Mouse (Mus musculus) forebrain, embryonic 11.5 days (tissue): ENCODE data around the gene Smyd2. TPM values are rescaled to one million over a fixed set of nuclear protein-coding genes. Genes with fewer than 3 reads are reported as not detected.

Source experiments
- ATAC-seq: fragments of 200-750 bp; cut with Nextera tagmentation; replicated peaks from 2 replicates; pipeline ENCODE4 v1.8.0; 2017; ENCODE audit warnings: moderate TSS enrichment; ENCODE audit not compliant: low FRiP score
- DNase-seq: peaks from one replicate; pipeline ENCODE4 v3.0.0-alpha.2; 2017; ENCODE audit warnings: low spot score
- H3K27ac ChIP-seq: fragments of 300-500 bp; sonication (generic); 2 replicates; pipeline ENCODE4 v1.5.1; 2014; ENCODE audit warnings: low read depth, low read length
- H3K27me3 ChIP-seq: fragments of 300-500 bp; sonication (generic); 2 replicates; pipeline ENCODE4 v1.6.1; 2014; ENCODE audit warnings: mild to moderate bottlenecking, low read length, mixed read lengths; ENCODE audit not compliant: control insufficient read depth, insufficient read depth
- H3K36me3 ChIP-seq: fragments of 300-500 bp; sonication (generic); 2 replicates; pipeline ENCODE4 v1.6.1; 2014; ENCODE audit warnings: mild to moderate bottlenecking, low read length, moderate library complexity, mixed read lengths; ENCODE audit not compliant: control insufficient read depth, insufficient read depth
- H3K4me1 ChIP-seq: fragments of 300-500 bp; sonication (generic); replicated peaks from 2 replicates; pipeline ENCODE4 v1.6.1; 2014; ENCODE audit warnings: low read length, mixed read lengths; ENCODE audit not compliant: control insufficient read depth, insufficient read depth
- H3K4me2 ChIP-seq: fragments of 300-500 bp; sonication (generic); 2 replicates; pipeline ENCODE4 v1.6.1; 2014; ENCODE audit warnings: low read depth, mild to moderate bottlenecking, low read length, moderate library complexity, mixed read lengths; ENCODE audit not compliant: severe bottlenecking
- H3K4me3 ChIP-seq: fragments of 300-500 bp; sonication (generic); 2 replicates; pipeline ENCODE4 v1.5.1; 2014; ENCODE audit warnings: low read depth, low read length
- H3K9ac ChIP-seq: fragments of 300-500 bp; sonication (generic); 2 replicates; pipeline ENCODE4 v1.6.1; 2014; ENCODE audit warnings: low read length
- H3K9me3 ChIP-seq: fragments of 300-500 bp; sonication (generic); 2 replicates; pipeline ENCODE4 v1.6.1; 2016; ENCODE audit warnings: low read length, mixed read lengths; ENCODE audit not compliant: control insufficient read depth
- WGBS: fragments of 180-500 bp; shearing (Covaris S2); extraction: QIAGEN DNeasy Blood & Tissue Kit; methylation state at CpG from one replicate; pipeline ENCODE4 v1.1.7; 2014; 5-methylcytosine and 5-hydroxymethylcytosine counted together
- polyA plus RNA-seq: library from polyadenylated mRNA; unstranded; fragments of >200 nt; fragmentation: Nextera tagmentation; extraction: Ambion mirVana; gene quantifications from 2 replicates; pipeline ENCODE4 v1.2.1, GENCODE M21; 2014

Gene Smyd2
- polyA plus RNA-seq, 1 experiment from 2014 or later: 43.1 TPM

- DNase-seq: no peak
- H3K9ac ChIP-seq: no peak overlapping the region
- no peaks in the 10 kb centered on the region for H3K36me3 ChIP-seq
- H3K4me1 ChIP-seq: peaks cover 9% of the 10 kb centered on the region; the same call in 1 of the 2 replicates
- no peaks in the 10 kb centered on the region for H3K27me3 ChIP-seq
- H3K4me2 ChIP-seq: no peak overlapping the region
- no peak overlapping the region for H3K4me3 ChIP-seq
- H3K9me3 ChIP-seq: no peaks in the 10 kb centered on the region
- no peak for ATAC-seq
- 82% methylated on average over 6 of the region's 6 CpGs for WGBS
- no peak overlapping the region for H3K27ac ChIP-seq
Observed at GRCm38 (mm10) chr1:189885975-189886374, 36.2 kb downstream of the Smyd2 start.

GRCm38 (mm10) chr1:189884951-189885350 lies 37.2 kb downstream of the Smyd2 start:
- H3K4me1 ChIP-seq: peaks cover 9% of the 10 kb centered on the region; the same call in 1 of the 2 replicates
- H3K36me3 ChIP-seq: no peaks in the 10 kb centered on the region
- no peaks in the 10 kb centered on the region for H3K9me3 ChIP-seq
- H3K27ac ChIP-seq: no peak overlapping the region
- H3K4me2 ChIP-seq: no peak overlapping the region
- DNase-seq: no peak
- no peak for ATAC-seq
- no peak overlapping the region for H3K4me3 ChIP-seq
- H3K27me3 ChIP-seq: no peaks in the 10 kb centered on the region
- 67% methylated on average over 13 of the region's 13 CpGs for WGBS
- H3K9ac ChIP-seq: peak overlapping the region; percentile 12; the same call in 1 of the 2 replicates

DNA sequence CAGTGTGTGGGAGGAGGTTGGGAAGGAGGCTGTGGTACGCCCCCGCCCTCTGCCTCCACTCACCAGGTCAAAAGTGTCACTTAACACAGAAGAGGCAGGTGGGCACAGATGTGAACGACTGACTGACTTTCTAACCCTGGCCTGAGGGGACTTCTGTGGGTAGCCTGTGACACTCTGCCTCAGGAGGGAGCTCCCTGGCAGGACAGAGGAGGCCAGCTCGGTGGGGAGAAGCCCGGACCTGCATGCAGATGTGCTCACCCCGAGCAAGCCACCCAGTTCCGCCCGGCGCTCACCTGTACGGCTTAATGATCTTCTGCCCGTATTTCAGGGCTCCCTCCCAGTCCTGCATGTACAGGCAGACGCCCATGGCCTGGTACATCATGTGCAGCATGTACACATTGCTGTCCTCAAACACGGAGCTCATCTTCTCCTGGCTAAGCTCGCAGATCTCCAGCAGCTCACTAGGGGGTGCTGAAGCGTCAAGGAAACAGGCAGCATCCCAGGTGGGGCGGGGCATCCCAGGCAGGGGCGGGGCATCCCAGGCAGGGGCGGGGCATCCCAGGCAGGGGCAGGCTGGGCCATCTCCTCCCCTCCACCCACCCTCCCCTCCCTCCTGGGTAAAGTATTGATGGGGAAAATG lies 38.5 kb downstream of the Smyd2 start:
- ATAC-seq: peak; percentile 22; the same call in 1 of the 2 replicates
- Histone ChIP-seq H3K27me3 (no peaks in the 10 kb centered on the region), H3K9ac (no peak overlapping the region), H3K4me1 (peaks cover 6% of the 10 kb centered on the region; the same call in 1 of the 2 replicates), H3K27ac (no peak overlapping the region), H3K9me3 (no peaks in the 10 kb centered on the region), H3K4me2 (no peak overlapping the region), H3K4me3 (no peak overlapping the region), H3K36me3 (no peaks in the 10 kb centered on the region)
- peak; percentile 81 for DNase-seq
- WGBS: 35% methylated on average over 18 of the region's 18 CpGs

DNA sequence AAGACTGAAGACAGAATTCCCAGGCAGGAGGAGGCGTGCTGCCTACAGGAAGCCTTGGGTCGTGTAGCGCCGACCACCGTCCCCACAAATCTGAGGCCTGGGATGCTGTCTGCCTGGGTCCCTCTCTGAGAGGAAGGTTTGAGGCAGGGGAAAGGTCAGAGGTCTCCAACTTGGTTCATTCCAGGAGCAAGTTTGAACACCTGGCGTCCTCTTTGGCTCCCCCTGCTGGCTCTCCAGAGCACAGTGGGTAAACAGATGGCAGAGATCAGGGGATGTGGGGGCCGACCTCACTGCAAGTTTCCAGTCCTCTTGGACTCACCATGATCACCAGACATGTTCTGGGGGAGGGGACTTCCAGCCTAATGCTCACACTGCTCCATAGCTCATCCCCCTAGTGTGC lies 39.3 kb downstream of the Smyd2 start:
- no peak for ATAC-seq
- WGBS: 59% methylated on average over 7 of the region's 7 CpGs
- no peak overlapping the region for H3K9ac ChIP-seq

DNA sequence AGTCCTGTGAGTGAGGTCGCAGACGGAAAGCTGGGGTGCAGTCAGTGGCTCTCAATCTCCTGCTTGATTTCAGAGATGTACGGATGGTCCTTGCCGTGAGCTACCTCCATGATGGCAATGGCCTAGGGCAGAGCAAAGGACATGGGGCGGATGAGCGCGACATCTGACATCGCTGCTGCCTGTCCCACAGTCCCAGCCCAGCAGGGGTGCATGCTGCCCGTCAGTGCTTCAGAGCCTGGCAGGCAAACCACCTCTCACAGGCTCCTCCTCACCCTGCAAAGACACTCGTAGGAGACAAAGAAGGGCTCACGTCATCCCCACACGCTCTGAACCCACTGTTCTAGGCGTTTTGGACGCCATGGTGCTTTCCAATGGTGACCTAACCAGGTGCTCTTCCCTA lies 41.4 kb downstream of the Smyd2 start:
- H3K4me1 ChIP-seq: peaks cover 6% of the 10 kb centered on the region; the same call in 1 of the 2 replicates
- no peak overlapping the region for H3K4me3 ChIP-seq
- no peak overlapping the region for H3K27ac ChIP-seq
- no peak overlapping the region for H3K9ac ChIP-seq
- WGBS: 77% methylated on average over 14 of the region's 14 CpGs
- no peaks in the 10 kb centered on the region for H3K9me3 ChIP-seq
- H3K27me3 ChIP-seq: no peaks in the 10 kb centered on the region
- no peaks in the 10 kb centered on the region for H3K36me3 ChIP-seq
- ATAC-seq: no peak
- no peak for DNase-seq
- H3K4me2 ChIP-seq: no peak overlapping the region

More for the DNA sequence above, 39.3 kb downstream of the Smyd2 start:
- DNase-seq: peak; percentile 75
- Histone ChIP-seq H3K4me3 (no peak overlapping the region), H3K36me3 (no peaks in the 10 kb centered on the region), H3K9me3 (no peaks in the 10 kb centered on the region), H3K4me1 (peaks cover 6% of the 10 kb centered on the region; the same call in 1 of the 2 replicates), H3K27ac (no peak overlapping the region), H3K27me3 (no peaks in the 10 kb centered on the region), H3K4me2 (no peak overlapping the region)

DNA sequence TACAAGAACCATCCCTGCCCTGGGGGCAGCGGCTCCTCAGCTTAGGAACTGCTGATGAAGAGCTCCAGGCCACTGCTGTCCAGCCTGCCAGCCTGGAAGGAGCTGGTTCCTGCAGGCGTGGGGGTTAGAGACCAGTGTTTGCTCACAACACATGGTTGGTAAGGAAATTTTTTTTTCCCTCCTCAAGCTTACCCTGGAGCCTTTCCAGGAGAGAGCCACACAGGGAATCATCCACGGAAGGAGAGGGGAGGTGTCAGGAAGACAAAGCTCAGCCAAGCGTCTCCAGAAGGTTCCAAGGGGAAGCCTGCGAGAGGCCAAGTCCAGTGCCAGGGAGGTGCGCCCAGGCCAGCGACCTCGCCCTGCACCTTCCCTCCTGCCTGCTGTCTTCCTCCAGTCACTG lies 42.2 kb downstream of the Smyd2 start:
- no peak for ATAC-seq

GRCm38 (mm10) chr1:189879212-189879611 lies 43.0 kb downstream of the Smyd2 start:
- Histone ChIP-seq H3K27me3 (no peaks in the 10 kb centered on the region), H3K4me2 (no peak overlapping the region), H3K36me3 (no peaks in the 10 kb centered on the region), H3K9ac (no peak overlapping the region), H3K4me3 (no peak overlapping the region), H3K4me1 (no peaks in the 10 kb centered on the region), H3K9me3 (no peaks in the 10 kb centered on the region), H3K27ac (no peak overlapping the region)
- 73% methylated on average over 2 of the region's 2 CpGs for WGBS
- ATAC-seq: no peak
- no peak for DNase-seq

More for the DNA sequence above, 42.2 kb downstream of the Smyd2 start:
- Histone ChIP-seq H3K4me1 (peaks cover 4% of the 10 kb centered on the region; the same call in 1 of the 2 replicates), H3K27me3 (no peaks in the 10 kb centered on the region), H3K4me2 (no peak overlapping the region), H3K36me3 (no peaks in the 10 kb centered on the region), H3K4me3 (no peak overlapping the region), H3K9me3 (no peaks in the 10 kb centered on the region), H3K9ac (no peak overlapping the region), H3K27ac (no peak overlapping the region)
- WGBS: 79% methylated on average over 8 of the region's 8 CpGs
- DNase-seq: no peak

GRCm38 (mm10) chr1:189876162-189876561 lies 46.0 kb downstream of the Smyd2 start:
- 84% methylated on average over 8 of the region's 8 CpGs for WGBS
- Histone ChIP-seq H3K9ac (no peak overlapping the region), H3K27me3 (no peaks in the 10 kb centered on the region)

GRCm38 (mm10) chr1:189875439-189875861 lies 46.7 kb downstream of the Smyd2 start:
- no peaks in the 10 kb centered on the region for H3K27me3 ChIP-seq
- WGBS: 50% methylated on average over 6 of the region's 6 CpGs
- no peak overlapping the region for H3K27ac ChIP-seq
- no peak overlapping the region for H3K4me2 ChIP-seq
- H3K9ac ChIP-seq: no peak overlapping the region
- H3K4me1 ChIP-seq: no peaks in the 10 kb centered on the region
- no peaks in the 10 kb centered on the region for H3K36me3 ChIP-seq
- ATAC-seq (no peak), DNase-seq (no peak)
- H3K9me3 ChIP-seq: no peaks in the 10 kb centered on the region
- no peak overlapping the region for H3K4me3 ChIP-seq

More at GRCm38 (mm10) chr1:189876162-189876561, 46.0 kb downstream of the Smyd2 start:
- H3K4me3 ChIP-seq: no peak overlapping the region
- H3K27ac ChIP-seq: no peak overlapping the region
- no peaks in the 10 kb centered on the region for H3K36me3 ChIP-seq
- no peaks in the 10 kb centered on the region for H3K9me3 ChIP-seq
- DNase-seq (no peak), ATAC-seq (no peak)
- H3K4me2 ChIP-seq: no peak overlapping the region
- H3K4me1 ChIP-seq: no peaks in the 10 kb centered on the region
